Mouse (Mus musculus) c-Kit-positive CD71-positive TER-119-positive erythroid progenitor cells, embryonic 14.5 days (primary cell): ENCODE data around the gene Grin1.
A peak's percentile ranks its signal among the peaks of the same experiment; 100 is the strongest.

Experiments
- DNase-seq: peaks from one replicate; pipeline ENCODE4 v3.0.0-alpha.2; 2013; ENCODE audit warnings: low spot score

Grin1 gene

DNA sequence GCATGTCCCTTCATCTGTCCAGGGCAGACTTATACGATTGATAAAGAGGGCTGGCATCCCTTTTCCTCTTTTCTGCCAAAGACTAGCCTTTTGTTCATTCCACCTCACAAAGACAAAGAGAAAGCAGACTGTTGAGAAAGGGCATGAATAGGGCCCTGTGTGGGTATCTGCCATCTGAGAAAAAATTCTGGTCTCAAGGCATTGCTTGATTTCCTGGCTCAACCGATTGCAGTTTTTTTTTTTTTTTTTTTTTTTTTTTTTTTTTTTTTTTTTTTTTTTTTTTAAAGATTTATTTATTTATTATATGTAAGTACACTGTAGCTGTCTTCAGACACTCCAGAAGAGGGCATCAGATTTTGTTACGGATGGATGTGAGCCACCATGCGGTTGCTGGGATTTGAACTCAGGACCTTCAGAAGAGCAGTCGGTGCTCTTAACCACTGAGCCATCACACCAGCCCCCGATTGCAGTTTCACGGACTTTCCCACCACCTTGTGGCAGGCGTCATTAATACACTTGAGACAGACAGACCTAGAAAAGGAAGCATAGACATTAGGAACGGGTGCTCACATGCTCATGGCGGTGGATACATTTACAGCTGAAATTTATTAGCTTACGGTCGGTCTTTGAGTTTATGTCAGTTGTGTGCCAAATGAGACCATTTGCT is 62.4 kb downstream of the Grin1 start:
- peak; percentile 73 for DNase-seq

DNA sequence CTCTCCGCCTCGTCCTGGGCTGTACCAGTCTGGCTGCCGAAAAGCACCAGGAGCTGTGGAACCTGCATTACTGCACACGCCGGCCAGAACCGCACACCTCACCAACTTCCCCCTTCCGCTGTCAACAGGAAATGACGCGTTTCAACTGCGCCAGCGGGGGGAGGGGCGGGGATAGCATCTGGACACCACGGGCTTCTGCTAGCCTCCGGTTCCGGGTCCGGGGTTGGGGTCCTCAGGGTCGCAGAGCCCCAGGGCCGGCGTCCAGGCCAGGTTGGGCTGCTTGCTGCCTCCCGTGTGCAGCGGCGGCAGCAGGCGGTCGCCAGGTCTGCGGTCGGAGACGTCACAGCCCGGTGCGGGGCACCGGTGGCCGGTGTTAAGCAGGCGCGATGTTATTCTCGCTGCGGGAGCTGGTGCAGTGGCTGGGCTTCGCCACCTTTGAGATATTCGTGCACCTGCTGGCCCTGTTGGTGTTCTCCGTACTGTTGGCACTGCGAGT is 63.7 kb downstream of the Grin1 start, which contains the start of gene Tmem203:
Gene Tmem203, plus strand, starts transcription at position 156 of the 496 bp plus-strand sequence.
- peak; percentile 89 for DNase-seq

DNA sequence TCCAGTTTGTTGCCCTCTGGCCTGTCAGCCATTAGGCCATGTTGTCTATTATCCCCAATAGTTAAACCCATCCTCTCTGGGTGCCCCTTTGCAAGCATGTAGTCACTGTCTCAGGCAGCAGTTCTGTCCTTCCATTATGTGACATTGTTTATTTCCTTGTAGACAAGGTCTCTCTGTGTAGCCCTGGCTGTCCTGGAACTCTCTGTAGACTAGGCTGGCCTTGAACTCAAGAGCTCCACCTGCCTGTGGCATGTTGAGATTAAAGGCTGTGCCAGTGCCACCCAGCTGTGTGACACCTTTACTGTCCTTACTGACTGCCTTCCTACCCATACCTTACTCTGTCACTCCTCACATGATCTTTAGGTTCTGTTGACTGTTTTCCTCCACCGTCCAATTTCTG is 66.7 kb downstream of the Grin1 start:
- no peak for DNase-seq

DNA sequence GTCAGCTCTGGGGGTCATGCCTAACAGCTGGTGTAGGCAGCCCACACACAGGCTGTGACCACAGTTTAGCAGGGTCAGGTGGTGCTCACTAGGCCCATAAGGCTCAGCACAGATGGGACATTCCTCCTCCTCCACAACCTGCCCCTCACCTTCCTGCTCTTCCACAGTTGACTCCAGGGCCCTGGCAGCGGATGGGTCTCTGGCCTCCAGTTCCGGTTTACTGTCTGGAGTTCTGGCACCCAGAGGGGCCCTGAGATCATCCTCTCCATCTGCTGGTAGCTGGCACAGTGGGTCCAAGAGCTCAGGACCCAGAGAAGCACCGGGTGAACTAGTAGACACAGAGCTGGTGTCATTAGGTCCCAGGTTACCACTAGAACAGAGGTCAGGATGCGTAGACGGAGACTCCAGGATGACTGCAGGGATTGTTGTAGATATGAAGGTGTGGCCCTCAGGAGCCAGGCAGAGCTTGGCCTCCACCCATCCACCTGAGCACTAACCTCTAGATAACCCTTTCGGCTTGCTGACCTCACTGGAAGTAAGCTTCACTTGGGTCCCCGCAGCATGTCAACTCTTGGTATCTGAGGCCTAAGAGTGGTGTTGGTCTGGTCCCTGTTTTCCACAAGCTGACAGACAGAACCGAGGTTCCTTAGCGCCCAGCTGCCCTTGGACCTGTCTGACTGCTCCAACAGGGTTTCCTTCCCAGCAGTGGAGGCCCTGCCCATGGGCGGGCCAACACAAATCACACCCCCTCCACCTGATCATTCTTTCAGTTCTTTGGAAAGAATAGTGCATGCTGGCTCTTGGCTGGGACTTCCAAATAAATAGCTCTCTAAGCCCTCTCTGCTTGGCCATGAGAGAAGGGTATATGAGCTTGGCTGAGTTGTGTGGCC is 72.6 kb downstream of the Grin1 start, which contains the start of gene AL732309.1:
Gene AL732309.1, minus strand, starts transcription at position 681 of the 890 bp plus-strand sequence.
- DNase-seq = no peak

DNA sequence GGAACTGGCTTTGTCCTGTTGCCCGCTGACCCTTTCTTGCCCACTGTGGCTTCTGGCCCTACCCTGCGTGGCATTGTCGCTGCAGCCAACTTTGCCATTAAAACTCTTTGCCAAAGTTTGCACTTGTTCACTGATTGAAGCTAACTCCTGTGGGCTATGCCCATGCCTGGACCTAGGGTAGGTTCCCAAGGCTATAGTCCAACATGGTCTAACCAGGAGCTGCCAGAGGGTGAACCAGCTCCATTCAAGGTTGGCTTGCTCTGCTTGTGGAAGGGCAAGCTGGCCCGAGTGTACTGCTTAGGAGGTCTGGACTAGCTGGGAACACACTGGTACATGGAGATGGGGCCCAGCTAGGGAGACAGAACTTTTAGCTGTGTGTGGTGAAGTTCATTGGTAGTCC is 74.8 kb downstream of the Grin1 start:
- no peak for DNase-seq

DNA sequence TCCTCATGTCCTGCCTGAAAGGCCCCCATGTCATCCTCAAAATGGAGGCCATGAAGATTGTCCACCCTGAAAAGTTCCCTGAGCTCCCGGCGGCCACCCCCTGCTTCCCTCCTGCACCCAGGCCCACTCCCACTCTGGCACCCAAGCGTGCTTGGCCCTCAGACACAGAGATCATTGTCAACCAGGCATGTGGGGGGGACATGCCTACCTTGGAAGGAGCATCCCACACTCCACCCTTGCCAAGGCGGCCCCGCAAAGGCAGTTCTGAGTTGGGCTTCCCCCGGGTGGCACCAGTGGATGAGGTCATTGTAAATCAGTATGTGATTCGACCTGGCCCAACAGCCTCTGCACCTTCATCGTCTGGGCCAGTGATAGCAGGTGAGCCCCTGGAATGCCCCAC is 75.6 kb downstream of the Grin1 start:
- no peak for DNase-seq

DNA sequence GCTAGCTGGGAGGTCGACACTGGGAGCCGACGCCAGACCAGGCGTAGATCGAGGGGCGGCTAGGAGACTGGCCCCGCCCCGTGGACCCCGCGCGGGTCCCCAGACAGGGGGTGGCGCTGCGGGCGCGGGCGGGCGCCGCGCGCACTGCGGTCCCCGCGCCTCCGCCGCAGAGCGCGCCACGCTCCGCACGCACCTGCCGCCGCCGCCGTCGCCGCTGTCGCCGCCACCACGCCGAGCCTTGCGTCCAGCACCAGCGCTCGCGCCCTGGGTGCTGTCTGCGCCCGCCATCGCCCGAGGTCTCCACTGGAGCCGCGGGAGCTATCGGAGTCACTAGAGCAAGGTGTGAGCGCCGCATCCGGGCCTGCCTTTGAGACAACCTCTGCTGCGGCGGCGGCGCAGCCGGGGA is 76.9 kb downstream of the Grin1 start, which contains the start of the genes Rnf208 and Cysrt1:
Gene Rnf208, plus strand, starts transcription at position 155 of the 406 bp plus-strand sequence.
Gene Cysrt1, minus strand, starts transcription at position 352 of the 406 bp plus-strand sequence.
- no peak for DNase-seq

DNA sequence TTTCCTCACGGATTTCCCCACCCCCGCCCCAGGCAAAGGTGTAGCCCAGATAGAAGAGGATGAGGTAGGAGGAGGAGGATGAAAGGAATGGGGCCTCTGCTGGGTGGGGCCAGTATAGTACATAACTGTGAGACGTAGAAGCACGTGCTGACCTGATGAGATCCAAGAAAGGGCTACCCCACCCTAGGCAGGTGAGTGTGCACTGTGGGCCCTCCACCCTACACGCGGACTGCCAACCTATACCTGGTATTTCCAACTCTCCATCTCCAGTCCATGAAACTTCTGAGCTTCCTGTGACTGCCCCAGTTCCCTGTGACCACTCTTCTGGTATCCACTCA is 77.6 kb downstream of the Grin1 start:
- DNase-seq = no peak
